Mouse (Mus musculus): ENCODE results near the gene Dusp16.

Gene Dusp16

DNA sequence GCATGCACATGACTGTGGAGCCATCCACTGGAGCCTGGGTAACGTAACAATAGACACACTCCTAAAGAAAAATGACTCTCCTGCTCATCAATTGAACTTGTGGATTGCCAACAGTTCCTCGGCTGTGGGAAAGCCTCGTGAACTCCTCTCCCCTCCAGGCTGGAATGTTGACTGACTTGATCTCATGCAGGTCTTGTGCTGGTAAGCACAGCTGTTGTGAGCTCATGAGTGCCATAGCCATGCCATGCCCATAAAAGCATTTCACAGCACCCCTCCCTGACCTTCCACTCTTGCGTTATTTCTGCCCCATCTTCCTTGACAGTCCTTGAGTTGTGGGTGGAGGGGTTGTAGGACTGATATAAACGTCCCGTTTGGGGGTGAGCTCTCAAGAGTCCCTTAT is 28.0 kb upstream of the Dusp16 start:
- Histone ChIP-seq H3K36me3 (ENCODE audit: insufficient read depth, low read length) (no peaks in the 10 kb centered on the region), H3K27me3 (ENCODE audit: insufficient read depth, low read length) (no peaks in the 10 kb centered on the region), H3K4me3 (replicated peaks; ENCODE audit: low read length) (no peak overlapping the region), H3K4me1 (replicated peaks; ENCODE audit: low read depth, low read length) (peaks cover 37% of the 10 kb centered on the region), H3K9me3 (ENCODE audit: low read length) (no peaks in the 10 kb centered on the region)
- no peak for TF ChIP-seq POU5F1 (IDR thresholded peaks at IDR 0.05; ENCODE audit: borderline replicate concordance, low read length)
- no peak for TF ChIP-seq CTCF (conservative IDR thresholded peaks at IDR 0.05; ENCODE audit: low read length)
- TF ChIP-seq NANOG (IDR thresholded peaks at IDR 0.05; ENCODE audit: borderline replicate concordance, low read length): no peak

DNA sequence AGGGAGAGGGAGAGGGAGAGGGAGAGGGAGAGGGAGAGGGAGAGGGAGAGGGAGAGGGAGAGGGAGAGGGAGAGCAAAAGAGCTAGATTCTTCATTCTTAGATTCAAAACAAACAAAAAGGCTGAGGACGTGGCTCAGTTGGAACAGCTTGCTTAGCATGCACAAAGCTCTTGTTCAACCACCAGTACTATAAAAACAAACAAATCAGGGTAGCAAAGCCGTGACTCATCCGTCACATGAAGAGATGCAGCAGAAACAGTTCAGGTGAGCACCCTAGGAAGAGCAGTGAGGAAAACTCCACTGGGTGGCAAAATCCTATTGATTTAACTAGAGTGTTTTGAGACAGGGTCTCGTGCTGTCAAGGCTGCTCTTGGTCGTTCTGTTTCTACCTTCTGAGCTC is 27.3 kb upstream of the Dusp16 start:
- Histone ChIP-seq H3K4me1 (replicated peaks; ENCODE audit: low read depth, low read length) (peaks cover 34% of the 10 kb centered on the region), H3K9me3 (ENCODE audit: low read length) (no peaks in the 10 kb centered on the region), H3K36me3 (ENCODE audit: insufficient read depth, low read length) (no peaks in the 10 kb centered on the region), H3K27me3 (ENCODE audit: insufficient read depth, low read length) (no peaks in the 10 kb centered on the region), H3K4me3 (replicated peaks; ENCODE audit: low read length) (no peak overlapping the region)
- TF ChIP-seq CTCF (conservative IDR thresholded peaks at IDR 0.05; ENCODE audit: low read length): no peak

DNA sequence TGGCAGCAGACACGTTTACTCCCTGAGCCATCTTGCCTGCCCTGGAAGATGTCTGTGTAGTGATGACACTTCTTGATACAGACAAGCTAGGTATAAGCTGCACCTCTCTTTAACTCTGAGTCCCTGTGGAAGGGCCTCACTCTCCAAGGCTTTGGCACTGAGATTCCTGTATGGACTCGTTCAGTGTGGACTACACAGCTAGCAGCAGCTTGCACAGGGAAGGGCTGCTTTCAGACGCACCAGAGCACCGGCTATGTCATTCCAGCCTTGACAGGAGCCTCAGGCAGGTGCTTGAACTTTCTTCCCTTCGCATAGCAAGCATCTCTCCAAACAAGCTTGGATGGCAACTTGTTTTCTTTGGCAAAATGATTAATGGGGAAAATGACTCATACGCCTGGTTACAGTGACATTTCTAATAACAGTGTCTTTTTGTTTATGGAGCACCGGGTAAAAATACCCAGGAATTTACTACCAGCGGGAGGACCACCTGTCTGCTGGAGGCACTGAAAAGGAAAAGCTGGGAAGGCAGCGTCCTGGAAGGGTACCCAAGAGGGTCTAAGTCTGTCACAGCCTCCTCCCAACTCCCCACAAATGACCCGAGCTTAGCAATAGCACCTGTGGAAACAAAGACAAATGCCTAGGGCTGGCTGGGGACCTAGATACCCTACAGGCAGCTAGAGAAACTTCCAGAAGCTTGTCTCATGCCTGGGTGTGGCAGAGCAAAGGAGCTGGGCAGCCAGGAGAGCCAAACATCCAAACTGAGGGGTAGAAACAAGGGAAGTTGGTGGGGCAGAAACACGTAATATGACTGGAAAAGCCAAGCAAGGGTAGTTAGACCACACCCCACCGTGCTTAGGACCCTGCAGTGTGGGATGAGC is 24.9 kb upstream of the Dusp16 start:
- TF ChIP-seq POU5F1 (IDR thresholded peaks at IDR 0.05; ENCODE audit: borderline replicate concordance, low read length) (no peak), NANOG (IDR thresholded peaks at IDR 0.05; ENCODE audit: borderline replicate concordance, low read length) (no peak), CTCF (conservative IDR thresholded peaks at IDR 0.05; ENCODE audit: low read length) (no peak)
- H3K4me1 ChIP-seq (replicated peaks; ENCODE audit: low read depth, low read length): peaks cover 36% of the 10 kb centered on the region

DNA sequence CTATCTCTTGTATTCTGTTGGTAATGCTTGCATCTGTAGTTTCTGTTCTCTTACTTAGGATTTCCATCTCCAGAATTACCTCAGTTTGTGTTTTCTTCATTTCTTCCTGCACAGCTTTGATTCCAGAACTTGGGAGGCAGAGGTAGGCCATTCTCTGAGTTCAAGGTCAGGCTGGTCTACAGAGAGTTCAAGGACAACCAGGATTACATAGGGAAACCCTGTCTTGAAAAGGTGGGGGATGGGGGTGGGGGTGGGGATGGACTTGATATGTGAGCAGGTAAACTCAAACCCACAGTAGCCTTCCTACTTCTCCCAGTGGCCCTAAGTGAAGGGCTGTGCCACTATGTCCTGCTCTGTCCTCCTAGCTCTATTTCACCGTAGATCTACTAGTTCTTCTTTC is 20.6 kb upstream of the Dusp16 start:
- Histone ChIP-seq H3K27me3 (ENCODE audit: insufficient read depth, low read length) (no peaks in the 10 kb centered on the region), H3K4me3 (replicated peaks; ENCODE audit: low read length) (no peak overlapping the region), H3K4me1 (replicated peaks; ENCODE audit: low read depth, low read length) (peaks cover 22% of the 10 kb centered on the region), H3K9me3 (ENCODE audit: low read length) (no peaks in the 10 kb centered on the region), H3K36me3 (ENCODE audit: insufficient read depth, low read length) (no peaks in the 10 kb centered on the region)
- TF ChIP-seq NANOG (IDR thresholded peaks at IDR 0.05; ENCODE audit: borderline replicate concordance, low read length) (no peak), POU5F1 (IDR thresholded peaks at IDR 0.05; ENCODE audit: borderline replicate concordance, low read length) (no peak), CTCF (conservative IDR thresholded peaks at IDR 0.05; ENCODE audit: low read length) (no peak)

More for the DNA sequence above, 24.9 kb upstream of the Dusp16 start:
- Histone ChIP-seq H3K36me3 (ENCODE audit: insufficient read depth, low read length) (no peaks in the 10 kb centered on the region), H3K27me3 (ENCODE audit: insufficient read depth, low read length) (no peaks in the 10 kb centered on the region), H3K9me3 (ENCODE audit: low read length) (no peaks in the 10 kb centered on the region), H3K4me3 (replicated peaks; ENCODE audit: low read length) (no peak overlapping the region)

DNA sequence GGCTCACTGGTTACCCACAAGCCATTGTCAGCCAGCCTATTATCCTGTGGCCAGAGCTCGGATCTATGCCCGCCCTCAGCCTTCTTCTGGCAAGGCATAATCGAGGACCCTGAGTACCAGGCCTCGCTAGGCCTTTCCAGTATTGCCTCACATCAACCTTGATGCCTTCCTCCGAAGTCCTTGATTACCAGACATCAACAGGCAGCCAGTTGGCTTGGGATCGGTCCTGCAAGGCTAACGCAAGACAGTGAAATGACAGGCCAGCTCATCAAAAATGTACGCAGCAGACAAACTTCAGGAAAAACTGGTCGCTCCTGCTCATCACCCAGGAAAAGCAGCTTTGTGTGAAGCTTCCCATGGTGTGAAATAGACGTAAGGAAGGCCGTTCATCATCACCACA is 15.4 kb upstream of the Dusp16 start:
- Histone ChIP-seq H3K4me3 (replicated peaks; ENCODE audit: low read length) (no peak overlapping the region), H3K9me3 (ENCODE audit: low read length) (no peaks in the 10 kb centered on the region), H3K4me1 (replicated peaks; ENCODE audit: low read depth, low read length) (peaks cover 45% of the 10 kb centered on the region), H3K27me3 (ENCODE audit: insufficient read depth, low read length) (no peaks in the 10 kb centered on the region), H3K36me3 (ENCODE audit: insufficient read depth, low read length) (no peaks in the 10 kb centered on the region)
- TF ChIP-seq POU5F1 (IDR thresholded peaks at IDR 0.05; ENCODE audit: borderline replicate concordance, low read length) (no peak), CTCF (conservative IDR thresholded peaks at IDR 0.05; ENCODE audit: low read length) (no peak), NANOG (IDR thresholded peaks at IDR 0.05; ENCODE audit: borderline replicate concordance, low read length) (no peak)

DNA sequence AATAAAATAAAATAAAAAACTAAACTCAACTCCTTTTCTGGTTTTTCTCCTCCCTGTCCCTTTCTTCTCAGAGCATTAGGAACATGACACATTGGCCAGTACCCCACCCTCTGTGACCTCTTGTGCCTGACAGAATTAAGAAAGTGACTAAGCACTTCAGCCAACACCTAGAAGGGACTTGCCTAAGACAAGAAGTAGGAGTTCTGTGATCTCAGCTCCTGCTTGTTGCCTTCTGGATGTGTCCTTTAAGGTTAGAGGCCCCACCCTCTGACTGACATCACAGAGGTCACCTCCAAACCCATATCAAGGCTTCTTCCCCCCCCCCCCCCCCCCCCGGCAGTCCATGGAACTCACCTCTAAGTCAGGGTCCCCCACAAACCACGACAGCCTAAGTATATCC is 14.7 kb upstream of the Dusp16 start:
- no peaks in the 10 kb centered on the region for H3K9me3 ChIP-seq (ENCODE audit: low read length)
- peaks cover 49% of the 10 kb centered on the region for H3K4me1 ChIP-seq (replicated peaks; ENCODE audit: low read depth, low read length)
- H3K4me3 ChIP-seq (replicated peaks; ENCODE audit: low read length): no peak overlapping the region
- TF ChIP-seq POU5F1 (IDR thresholded peaks at IDR 0.05; ENCODE audit: borderline replicate concordance, low read length) (no peak), CTCF (conservative IDR thresholded peaks at IDR 0.05; ENCODE audit: low read length) (no peak), NANOG (IDR thresholded peaks at IDR 0.05; ENCODE audit: borderline replicate concordance, low read length) (no peak)
- no peaks in the 10 kb centered on the region for H3K36me3 ChIP-seq (ENCODE audit: insufficient read depth, low read length)
- H3K27me3 ChIP-seq (ENCODE audit: insufficient read depth, low read length): no peaks in the 10 kb centered on the region

DNA sequence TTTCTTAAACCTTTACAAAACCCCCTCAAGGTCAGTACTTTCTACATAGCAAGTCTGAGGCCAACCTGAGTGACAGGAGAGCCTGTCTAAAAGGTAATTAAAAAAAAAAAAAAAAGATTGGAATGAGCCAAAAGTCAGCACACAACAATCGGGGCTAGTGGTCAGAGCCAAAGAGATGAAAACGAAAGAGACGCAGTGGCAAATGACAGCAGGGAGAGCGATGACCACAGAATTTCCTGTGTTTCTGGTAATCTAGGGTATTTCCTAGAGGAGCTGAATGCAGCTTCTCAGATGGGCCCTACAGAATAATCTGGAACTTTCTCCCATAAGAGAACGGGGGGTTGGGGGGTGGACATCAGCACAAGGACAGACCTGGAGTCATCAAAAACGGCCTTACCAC is 13.7 kb upstream of the Dusp16 start:
- no peak for TF ChIP-seq POU5F1 (IDR thresholded peaks at IDR 0.05; ENCODE audit: borderline replicate concordance, low read length)
- no peak for TF ChIP-seq CTCF (conservative IDR thresholded peaks at IDR 0.05; ENCODE audit: low read length)
- TF ChIP-seq NANOG (IDR thresholded peaks at IDR 0.05; ENCODE audit: borderline replicate concordance, low read length): no peak
- H3K4me3 ChIP-seq (replicated peaks; ENCODE audit: low read length): no peak overlapping the region
- H3K27me3 ChIP-seq (ENCODE audit: insufficient read depth, low read length): no peaks in the 10 kb centered on the region
- no peaks in the 10 kb centered on the region for H3K9me3 ChIP-seq (ENCODE audit: low read length)
- no peaks in the 10 kb centered on the region for H3K36me3 ChIP-seq (ENCODE audit: insufficient read depth, low read length)
- peaks cover 56% of the 10 kb centered on the region for H3K4me1 ChIP-seq (replicated peaks; ENCODE audit: low read depth, low read length)

DNA sequence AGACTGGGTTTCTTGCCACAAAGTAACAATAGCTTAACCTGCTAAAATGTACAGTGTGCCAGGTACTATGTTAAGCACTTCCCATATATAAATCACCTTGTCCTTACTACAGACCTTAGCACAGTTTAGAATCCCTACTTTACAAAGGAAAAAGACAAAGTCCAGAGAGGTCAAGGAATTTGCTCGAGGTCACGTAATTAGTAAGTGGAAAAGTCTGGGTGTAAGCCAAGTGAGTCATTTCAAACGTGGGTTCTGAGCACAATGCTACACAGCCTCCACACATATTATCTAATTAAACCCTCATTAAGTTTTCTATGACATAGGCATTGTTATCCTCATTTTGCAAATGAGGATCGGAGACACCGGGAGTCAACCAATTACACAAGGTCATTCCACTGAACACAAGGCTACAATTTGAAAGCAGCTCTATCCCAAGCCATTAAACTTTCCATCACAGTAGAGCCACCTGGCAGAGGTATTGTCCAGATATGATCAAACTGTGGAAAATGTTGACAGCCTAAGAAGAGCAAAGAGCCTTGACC is 12.4 kb upstream of the Dusp16 start:
- peak; percentile 91 for TF ChIP-seq NANOG (IDR thresholded peaks at IDR 0.05; ENCODE audit: borderline replicate concordance, low read length)
- no peak for TF ChIP-seq CTCF (conservative IDR thresholded peaks at IDR 0.05; ENCODE audit: low read length)

DNA sequence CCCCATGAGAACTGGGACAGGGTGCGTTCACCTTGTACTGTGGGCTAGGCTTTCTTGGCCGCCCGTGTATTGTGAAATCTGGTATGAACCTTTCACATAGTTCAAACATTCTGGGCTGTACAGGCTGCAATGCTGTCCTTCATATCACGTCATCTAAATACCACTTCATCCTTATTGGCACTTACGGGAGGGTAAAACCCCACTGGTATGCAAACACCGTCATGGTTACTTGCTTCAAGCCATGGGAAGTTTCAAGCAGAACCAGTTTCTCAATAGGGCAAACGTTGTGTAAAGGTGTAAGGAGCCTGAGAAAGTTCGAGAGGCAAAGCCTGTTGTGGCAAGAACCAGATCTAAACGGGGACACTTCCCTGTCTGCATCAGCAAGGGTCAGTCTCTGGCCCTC is 10.2 kb upstream of the Dusp16 start:
- no peaks in the 10 kb centered on the region for H3K36me3 ChIP-seq (ENCODE audit: insufficient read depth, low read length)
- peaks cover 54% of the 10 kb centered on the region for H3K4me1 ChIP-seq (replicated peaks; ENCODE audit: low read depth, low read length)
- H3K4me3 ChIP-seq (replicated peaks; ENCODE audit: low read length): no peak overlapping the region
- no peaks in the 10 kb centered on the region for H3K9me3 ChIP-seq (ENCODE audit: low read length)
- H3K27me3 ChIP-seq (ENCODE audit: insufficient read depth, low read length): no peaks in the 10 kb centered on the region
- no peak for TF ChIP-seq NANOG (IDR thresholded peaks at IDR 0.05; ENCODE audit: borderline replicate concordance, low read length)

More for the DNA sequence above, 12.4 kb upstream of the Dusp16 start:
- no peaks in the 10 kb centered on the region for H3K27me3 ChIP-seq (ENCODE audit: insufficient read depth, low read length)
- H3K4me3 ChIP-seq (replicated peaks; ENCODE audit: low read length): no peak overlapping the region
- H3K4me1 ChIP-seq (replicated peaks; ENCODE audit: low read depth, low read length): peaks cover 58% of the 10 kb centered on the region
- no peaks in the 10 kb centered on the region for H3K36me3 ChIP-seq (ENCODE audit: insufficient read depth, low read length)
- no peaks in the 10 kb centered on the region for H3K9me3 ChIP-seq (ENCODE audit: low read length)
